Mouse (Mus musculus): ENCODE data around the gene Ptgfrn. TPM values are rescaled to one million over a fixed set of nuclear protein-coding genes. Genes with fewer than 3 reads are reported as not detected.

The Ptgfrn gene
- total and polyA plus RNA-seq, 3 experiments: 18.5 to 25.1 (median 19.4) TPM

DNA sequence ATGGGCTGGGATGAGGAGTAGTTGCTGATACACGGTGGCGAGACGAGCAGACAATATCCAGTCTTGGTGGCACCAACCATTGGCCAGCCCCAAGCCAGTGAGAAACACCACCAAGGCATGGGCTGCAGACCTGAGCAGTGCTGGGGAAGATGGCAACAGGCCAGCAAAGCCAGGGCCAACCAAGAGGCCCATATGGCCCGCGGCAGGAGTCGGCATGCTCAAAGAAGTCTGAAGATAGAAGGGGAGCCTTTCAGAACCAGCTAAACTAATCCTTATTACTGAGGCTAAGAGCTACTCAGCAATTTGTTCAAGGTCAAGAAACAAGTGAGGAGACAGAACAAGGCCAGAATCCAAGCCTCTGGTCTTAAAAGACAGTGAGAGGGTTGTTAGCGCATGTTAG lies 8.9 kb downstream of the Ptgfrn start:
- no peak for DNase-seq
- 81% methylated on average over 7 of the region's 7 CpGs for WGBS
- peaks cover 4% of the 10 kb centered on the region for H3K79me2 ChIP-seq (replicated peaks; ENCODE audit: control insufficient read depth, insufficient read depth, low read length)
- no peak overlapping the region for H3K27ac ChIP-seq
- no peak overlapping the region for H3K9ac ChIP-seq (ENCODE audit: low read depth, low read length)
- H3K4me1 ChIP-seq (ENCODE audit: control insufficient read depth, insufficient read depth, low read length): peaks cover 22% of the 10 kb centered on the region
- no peaks in the 10 kb centered on the region for H3K36me3 ChIP-seq (ENCODE audit: control insufficient read depth, insufficient read depth, low read length)
- no peaks in the 10 kb centered on the region for H3K27me3 ChIP-seq (ENCODE audit: control insufficient read depth, insufficient read depth, low read length)
- H3K4me3 ChIP-seq: no peak overlapping the region
- intact Hi-C loops (cut with DNase I): no loop called here
- TF ChIP-seq CTCF (IDR thresholded peaks at IDR 0.05) (no peak), POLR2A (IDR thresholded peaks at IDR 0.05; ENCODE audit: insufficient read depth, low read depth, low read length) (no peak), EP300 (IDR thresholded peaks at IDR 0.05; ENCODE audit: insufficient read depth, low read depth, low read length) (no peak)

DNA sequence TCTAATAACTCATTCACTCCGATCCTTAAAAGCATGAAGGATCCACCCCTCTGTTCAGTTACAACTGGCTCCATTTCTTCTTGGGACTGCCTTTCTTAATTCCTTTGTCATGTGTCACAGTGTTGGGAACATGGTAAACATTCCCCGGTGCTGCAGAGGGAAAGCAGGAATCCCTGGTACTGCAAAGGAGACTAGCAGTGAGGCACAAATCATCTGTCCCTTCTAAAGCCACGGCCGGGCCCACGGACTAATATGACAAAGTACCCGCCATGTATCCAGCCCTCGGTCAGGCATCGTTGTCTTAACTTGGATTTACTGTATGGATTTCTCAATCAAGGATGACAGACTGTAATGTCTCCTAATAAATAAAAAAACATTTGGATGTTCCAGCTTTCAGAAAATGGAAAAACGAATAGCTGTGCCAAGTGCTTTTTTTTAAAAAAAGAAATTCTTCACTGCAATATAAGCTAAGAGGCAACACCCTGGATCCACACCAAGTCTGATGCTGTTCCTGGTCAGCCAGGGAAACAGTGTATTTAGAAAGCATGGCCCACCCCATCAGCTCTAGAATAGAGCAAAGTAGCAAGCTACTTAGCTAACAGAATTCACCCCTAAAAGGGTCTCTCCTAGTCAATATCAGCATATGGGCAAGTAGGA lies 10.2 kb downstream of the Ptgfrn start:
- Histone ChIP-seq H3K27ac (no peak overlapping the region), H3K4me3 (no peak overlapping the region), H3K4me1 (ENCODE audit: control insufficient read depth, insufficient read depth, low read length) (peaks cover 22% of the 10 kb centered on the region), H3K27me3 (ENCODE audit: control insufficient read depth, insufficient read depth, low read length) (no peaks in the 10 kb centered on the region), H3K36me3 (ENCODE audit: control insufficient read depth, insufficient read depth, low read length) (no peaks in the 10 kb centered on the region), H3K9ac (ENCODE audit: low read depth, low read length) (no peak overlapping the region), H3K79me2 (replicated peaks; ENCODE audit: control insufficient read depth, insufficient read depth, low read length) (peaks cover 4% of the 10 kb centered on the region)
- 75% methylated on average over 9 of the region's 9 CpGs for WGBS
- no peak for TF ChIP-seq POLR2A (IDR thresholded peaks at IDR 0.05; ENCODE audit: insufficient read depth, low read depth, low read length)
- intact Hi-C loops (cut with DNase I): no loop called here
- DNase-seq: no peak

- Histone ChIP-seq H3K9ac (ENCODE audit: low read depth, low read length) (no peak overlapping the region), H3K4me3 (no peak overlapping the region), H3K27me3 (ENCODE audit: control insufficient read depth, insufficient read depth, low read length) (no peaks in the 10 kb centered on the region), H3K79me2 (replicated peaks; ENCODE audit: control insufficient read depth, insufficient read depth, low read length) (peaks cover 4% of the 10 kb centered on the region), H3K27ac (no peak overlapping the region), H3K36me3 (ENCODE audit: control insufficient read depth, insufficient read depth, low read length) (no peaks in the 10 kb centered on the region), H3K4me1 (ENCODE audit: control insufficient read depth, insufficient read depth, low read length) (peaks cover 17% of the 10 kb centered on the region)
- TF ChIP-seq POLR2A (IDR thresholded peaks at IDR 0.05; ENCODE audit: insufficient read depth, low read depth, low read length) (no peak), EP300 (IDR thresholded peaks at IDR 0.05; ENCODE audit: insufficient read depth, low read depth, low read length) (peak; percentile 40; the same call in 1 of the 2 replicates), CTCF (IDR thresholded peaks at IDR 0.05) (peak; percentile 54)
- intact Hi-C loops (cut with DNase I): no loop called here
- DNase-seq: no peak
- 26% methylated on average over 4 of the region's 4 CpGs for WGBS
Measured at GRCm38 (mm10) chr3:101098073-101098472, 12.0 kb downstream of the Ptgfrn start.

- no peak for DNase-seq
- no peaks in the 10 kb centered on the region for H3K27me3 ChIP-seq (ENCODE audit: control insufficient read depth, insufficient read depth, low read length)
- H3K9ac ChIP-seq (ENCODE audit: low read depth, low read length): no peak overlapping the region
- no peaks in the 10 kb centered on the region for H3K36me3 ChIP-seq (ENCODE audit: control insufficient read depth, insufficient read depth, low read length)
- TF ChIP-seq POLR2A (IDR thresholded peaks at IDR 0.05; ENCODE audit: insufficient read depth, low read depth, low read length) (no peak), CTCF (IDR thresholded peaks at IDR 0.05) (no peak), EP300 (IDR thresholded peaks at IDR 0.05; ENCODE audit: insufficient read depth, low read depth, low read length) (no peak)
- H3K27ac ChIP-seq: no peak overlapping the region
- H3K4me3 ChIP-seq: no peak overlapping the region
- H3K79me2 ChIP-seq (replicated peaks; ENCODE audit: control insufficient read depth, insufficient read depth, low read length): peaks cover 4% of the 10 kb centered on the region
- WGBS: 89% methylated on average over 9 of the region's 9 CpGs
- H3K4me1 ChIP-seq (ENCODE audit: control insufficient read depth, insufficient read depth, low read length): peaks cover 17% of the 10 kb centered on the region
- intact Hi-C loops (cut with DNase I): no loop called here
Measured at GRCm38 (mm10) chr3:101097146-101097800, 12.8 kb downstream of the Ptgfrn start.

DNA sequence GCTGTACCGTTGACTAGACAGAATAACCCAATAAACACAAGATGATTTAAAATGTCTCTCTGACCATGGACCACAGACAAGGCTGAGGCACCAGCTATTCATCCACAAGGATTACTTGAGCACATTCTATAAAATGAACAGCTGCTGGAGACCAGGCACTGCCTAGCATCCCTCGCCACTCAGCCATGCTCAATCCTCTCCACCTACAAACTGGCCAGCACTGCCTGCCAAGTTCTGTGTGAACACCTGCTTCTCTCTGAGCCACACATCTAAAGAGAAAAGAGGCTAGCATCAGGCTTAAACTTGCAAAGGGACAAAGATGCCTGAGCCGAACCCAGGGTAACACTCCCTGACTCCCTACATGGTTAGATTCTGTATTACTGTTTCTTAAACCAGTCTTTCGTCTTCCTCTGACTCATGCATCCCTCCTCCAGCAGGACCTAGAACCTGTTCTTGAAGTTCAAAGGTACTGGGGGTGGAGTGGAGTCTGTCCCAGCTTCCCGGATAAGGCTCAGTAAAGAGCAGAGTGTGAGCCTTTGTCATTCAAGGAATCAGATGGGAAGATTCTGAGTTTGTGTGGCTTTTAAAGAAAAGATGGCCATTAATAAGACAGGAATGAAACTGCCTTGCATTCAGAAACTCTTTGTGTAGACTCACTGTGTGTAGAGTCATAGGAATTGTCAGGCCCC lies 14.2 kb downstream of the Ptgfrn start:
- WGBS: 89% methylated on average over 5 of the region's 5 CpGs
- Histone ChIP-seq H3K79me2 (replicated peaks; ENCODE audit: control insufficient read depth, insufficient read depth, low read length) (peaks cover 4% of the 10 kb centered on the region), H3K36me3 (ENCODE audit: control insufficient read depth, insufficient read depth, low read length) (no peaks in the 10 kb centered on the region), H3K27ac (no peak overlapping the region), H3K9ac (ENCODE audit: low read depth, low read length) (no peak overlapping the region), H3K4me3 (no peak overlapping the region), H3K27me3 (ENCODE audit: control insufficient read depth, insufficient read depth, low read length) (no peaks in the 10 kb centered on the region), H3K4me1 (ENCODE audit: control insufficient read depth, insufficient read depth, low read length) (peaks cover 16% of the 10 kb centered on the region)
- no peak for DNase-seq
- intact Hi-C loops (cut with DNase I): no loop called here
- TF ChIP-seq POLR2A (IDR thresholded peaks at IDR 0.05; ENCODE audit: insufficient read depth, low read depth, low read length): no peak

- no peak overlapping the region for H3K9ac ChIP-seq (ENCODE audit: low read depth, low read length)
- H3K27me3 ChIP-seq (ENCODE audit: control insufficient read depth, insufficient read depth, low read length): no peaks in the 10 kb centered on the region
- TF ChIP-seq POLR2A (IDR thresholded peaks at IDR 0.05; ENCODE audit: insufficient read depth, low read depth, low read length) (no peak), EP300 (IDR thresholded peaks at IDR 0.05; ENCODE audit: insufficient read depth, low read depth, low read length) (no peak), CTCF (IDR thresholded peaks at IDR 0.05) (no peak)
- no peak overlapping the region for H3K27ac ChIP-seq
- DNase-seq: no peak
- no peaks in the 10 kb centered on the region for H3K36me3 ChIP-seq (ENCODE audit: control insufficient read depth, insufficient read depth, low read length)
- WGBS: 90% methylated on average over 13 of the region's 13 CpGs
- H3K4me3 ChIP-seq: no peak overlapping the region
- H3K79me2 ChIP-seq (replicated peaks; ENCODE audit: control insufficient read depth, insufficient read depth, low read length): no peaks in the 10 kb centered on the region
- peaks cover under 1% of the 10 kb centered on the region; the same call in 1 of the 2 replicates for H3K4me1 ChIP-seq (ENCODE audit: control insufficient read depth, insufficient read depth, low read length)
- intact Hi-C loops (cut with DNase I): no loop called here
Measured at GRCm38 (mm10) chr3:101092202-101092601, 17.9 kb downstream of the Ptgfrn start.
